Comparison of ENCODE assay signal across 8 mouse cellular contexts in genomic region chr11:17464875-17465274, GRCm38 (mm10).
DNase-seq lines count a peak whose midpoint lies in the region; TF ChIP-seq lines count a peak whose summit lies in the region.

No protein-coding gene starts in this region.

- peak; percentile 20 to 42 for DNase-seq in heart, postnatal 10 days
- no peak for DNase-seq in heart, embryonic 10.5 days (ENCODE audit: low spot score)
- no peak for DNase-seq in CH12.LX (ENCODE audit: extremely low read depth)
- peak; percentile 47 for DNase-seq in embryo, embryonic 9.5 days (ENCODE audit: extremely low spot score)
- peak; percentile 64 for DNase-seq in limb, embryonic 10.5 days (ENCODE audit: low spot score)
- DNase-seq in retina, postnatal 1 day = peak; percentile 53
- no peak for DNase-seq in ovary, postnatal 36 days (ENCODE audit: low spot score)
- DNase-seq in thymus, postnatal 25 days = no peak

- H3K79me2 ChIP-seq in CH12.LX (replicated peaks; ENCODE audit: control insufficient read depth, extremely low read depth, insufficient read depth, poor library complexity, severe bottlenecking) = no peaks in the 10 kb centered on the region

- WGBS in heart, embryonic 10.5 days = 42% methylated on average over 2 of the region's 2 CpGs
- 18% methylated on average over 2 of the region's 2 CpGs for WGBS in limb, embryonic 10.5 days

- in situ Hi-C loops in CH12.LX (cut with MboI; ENCODE audit: low pct_ligation_motif_present, low pct_unique_long_range_greater_than_20kb, low sequenced_read_pairs) = loop anchor here (25.0 kb wide), 1 partner anchor 322 kb away; no protein-coding TSS in a partner anchor

- H3K27me3 ChIP-seq in heart, embryonic 10.5 days (ENCODE audit: insufficient read depth, poor library complexity, severe bottlenecking) = no peaks in the 10 kb centered on the region
- no peaks in the 10 kb centered on the region for H3K27me3 ChIP-seq in CH12.LX (replicated peaks)
- peaks cover 25% of the 10 kb centered on the region; the same call in 1 of the 2 replicates for H3K27me3 ChIP-seq in limb, embryonic 10.5 days (ENCODE audit: low read depth, poor library complexity, severe bottlenecking)

- TF ChIP-seq POLR2A in CH12.LX (IDR thresholded peaks at IDR 0.05; ENCODE audit: low read depth, low read length) = no peak

- H3K4me1 ChIP-seq in heart, embryonic 10.5 days = no peaks in the 10 kb centered on the region; the same call in 1 of the 2 replicates
- peaks cover 0 to 15% of the 10 kb centered on the region in 2 experiments; a peak in 2 of 4 replicates for H3K4me1 ChIP-seq in CH12.LX (ENCODE audit: control insufficient read depth in 1 of 2, insufficient read depth in 2 of 2)
- H3K4me1 ChIP-seq in limb, embryonic 10.5 days = peaks cover 15% of the 10 kb centered on the region

- peak; percentile 84 for TF ChIP-seq RAD21 in CH12.LX (IDR thresholded peaks at IDR 0.05; ENCODE audit: low read depth, low read length)

- H3K27ac ChIP-seq in heart, embryonic 10.5 days = no peak overlapping the region
- no peak overlapping the region for H3K27ac ChIP-seq in CH12.LX (ENCODE audit: insufficient read depth, low read depth)
- no peak overlapping the region for H3K27ac ChIP-seq in limb, embryonic 10.5 days

- TF ChIP-seq CTCF in CH12.LX (conservative IDR thresholded peaks at IDR 0.05 in 1 of 2, IDR thresholded peaks at IDR 0.05 in 1 of 2; ENCODE audit: low read depth in 2 of 2, low read length in 2 of 2) = peak; percentile 50 to 74

- dilution Hi-C loops in CH12.LX (cut with MboI; ENCODE audit: extremely low pct_ligation_motif_present, extremely low pct_unique_long_range_greater_than_20kb, low sequenced_read_pairs) = no loop called here

- intact Hi-C loops in heart, postnatal 10 days (cut with DNase I) = loop anchor here (5.0 to 10.0 kb wide), 5 partner anchors 180 to 1557 kb away; partner anchors contain the start of gene Etaa1

- no peak overlapping the region for H3K9ac ChIP-seq in CH12.LX (ENCODE audit: insufficient read depth, low read depth)

- no peaks in the 10 kb centered on the region for H3K9me3 ChIP-seq in heart, embryonic 10.5 days
- H3K9me3 ChIP-seq in CH12.LX (replicated peaks; ENCODE audit: low read length) = no peaks in the 10 kb centered on the region
- H3K9me3 ChIP-seq in limb, embryonic 10.5 days (replicated peaks) = no peaks in the 10 kb centered on the region

- H3K4me2 ChIP-seq in CH12.LX (ENCODE audit: insufficient read depth, low read depth, poor library complexity, severe bottlenecking) = no peak overlapping the region

- no peaks in the 10 kb centered on the region for H3K36me3 ChIP-seq in heart, embryonic 10.5 days
- no peaks in the 10 kb centered on the region for H3K36me3 ChIP-seq in CH12.LX (replicated peaks in 1 of 2; ENCODE audit: control insufficient read depth in 1 of 2, insufficient read depth in 1 of 2, low read length in 1 of 2)
- no peaks in the 10 kb centered on the region for H3K36me3 ChIP-seq in limb, embryonic 10.5 days

- H3K4me3 ChIP-seq in heart, embryonic 10.5 days = no peak overlapping the region
- H3K4me3 ChIP-seq in CH12.LX (replicated peaks in 1 of 3; ENCODE audit: low read depth in 2 of 3, low read length in 2 of 3, poor library complexity in 1 of 3) = no peak overlapping the region
- H3K4me3 ChIP-seq in limb, embryonic 10.5 days = no peak overlapping the region

- no peak for TF ChIP-seq EP300 in CH12.LX (IDR thresholded peaks at IDR 0.05; ENCODE audit: low read length)

TF ChIP-seq in CH12.LX, 34 proteins besides CTCF, POLR2A, EP300 and RAD21:
- TF ChIP-seq CHD2 (IDR thresholded peaks at IDR 0.05; ENCODE audit: low read length) = no peak
- peak; percentile 63 for TF ChIP-seq SMC3 (IDR thresholded peaks at IDR 0.05; ENCODE audit: low read depth, low read length)
- no peak for TF ChIP-seq MAFK (IDR thresholded peaks at IDR 0.05; ENCODE audit: insufficient replicate concordance, low read length)
TF ChIP-seq in CH12.LX: peak in this region for 1.

Comparison
In these comparisons a context has a peak if more than half of its experiments do, and no peak if none do; other contexts are left out.
1. DNase-seq: peak in heart, postnatal 10 days (2 of 2), embryo, embryonic 9.5 days (single experiment), limb, embryonic 10.5 days (single experiment) and retina, postnatal 1 day (single experiment); none in heart, embryonic 10.5 days (single experiment), CH12.LX (single experiment), ovary, postnatal 36 days (single experiment) and thymus, postnatal 25 days (single experiment).